Mouse (Mus musculus) hindbrain, postnatal 0 days (tissue): Measurements from ENCODE around the gene Apela. TPM values are rescaled to one million over a fixed set of nuclear protein-coding genes. Genes with fewer than 3 reads are reported as not detected.

ENCODE experiments used
- ATAC-seq: fragments of 200-750 bp; cut with Nextera tagmentation; 2 replicates; pipeline ENCODE4 v1.8.0; 2017; ENCODE audit warnings: mild to moderate bottlenecking, moderate TSS enrichment, moderate library complexity
- DNase-seq: peaks from one replicate; pipeline ENCODE4 v3.0.0-alpha.2; 2015; ENCODE audit warnings: low spot score
- H3K27ac ChIP-seq: fragments of 300-500 bp; sonication (generic); 2 replicates; pipeline ENCODE4 v1.5.1; 2014; ENCODE audit warnings: mild to moderate bottlenecking
- H3K27me3 ChIP-seq: fragments of 300-500 bp; sonication (generic); 2 replicates; pipeline ENCODE4 v1.6.1; 2014; ENCODE audit warnings: low read length, mixed read lengths; ENCODE audit not compliant: insufficient read depth
- H3K36me3 ChIP-seq: fragments of 300-500 bp; sonication (generic); 2 replicates; pipeline ENCODE4 v1.6.1; 2014; ENCODE audit warnings: low read length, mixed read lengths; ENCODE audit not compliant: insufficient read depth
- H3K4me1 ChIP-seq: fragments of 300-500 bp; sonication (generic); 2 replicates; pipeline ENCODE4 v1.6.1; 2014; ENCODE audit warnings: antibody characterized with exemption, low read length, mixed read lengths; ENCODE audit not compliant: insufficient read depth
- H3K4me2 ChIP-seq: fragments of 300-500 bp; sonication (generic); 2 replicates; pipeline ENCODE4 v1.6.1; 2014; ENCODE audit warnings: low read depth, mild to moderate bottlenecking, low read length, moderate library complexity, mixed read lengths
- H3K4me3 ChIP-seq: fragments of 300-500 bp; sonication (generic); 2 replicates; pipeline ENCODE4 v1.5.1; 2014; ENCODE audit warnings: low read length
- H3K9ac ChIP-seq: fragments of 300-500 bp; sonication (generic); replicated peaks from 2 replicates; pipeline ENCODE4 v1.6.1; 2014; ENCODE audit warnings: mild to moderate bottlenecking, low read length, moderate library complexity, mixed read lengths
- H3K9me3 ChIP-seq: fragments of 300-500 bp; sonication (generic); 2 replicates; pipeline ENCODE4 v1.6.1; 2016; ENCODE audit warnings: low read length, mixed read lengths
- CTCF ChIP-seq: IDR thresholded peaks from 2 replicates; pipeline ENCODE4 v1.5.1; 2016; ENCODE audit warnings: antibody characterized with exemption, control low read depth, low read depth
- WGBS: fragments of 180-500 bp; shearing (Covaris S2); extraction: QIAGEN DNeasy Blood & Tissue Kit; methylation state at CpG from one replicate; pipeline ENCODE4 v1.1.7; 2014; 5-methylcytosine and 5-hydroxymethylcytosine counted together
- polyA plus RNA-seq: library from polyadenylated mRNA; unstranded; fragments of >200 nt; fragmentation: Nextera tagmentation; extraction: Ambion mirVana; gene quantifications from 2 replicates; pipeline ENCODE4 v1.2.1, GENCODE M21; 2015
- total RNA-seq: library from RNA; depleted of rRNA; stranded (reverse); fragments of >200 nt; gene quantifications from 2 replicates; pipeline ENCODE4 v1.2.3, GENCODE M21; 2014

Apela gene
- total and polyA plus RNA-seq, 2 experiments from 2014 or later: 0.66 to 1.3 TPM

DNA sequence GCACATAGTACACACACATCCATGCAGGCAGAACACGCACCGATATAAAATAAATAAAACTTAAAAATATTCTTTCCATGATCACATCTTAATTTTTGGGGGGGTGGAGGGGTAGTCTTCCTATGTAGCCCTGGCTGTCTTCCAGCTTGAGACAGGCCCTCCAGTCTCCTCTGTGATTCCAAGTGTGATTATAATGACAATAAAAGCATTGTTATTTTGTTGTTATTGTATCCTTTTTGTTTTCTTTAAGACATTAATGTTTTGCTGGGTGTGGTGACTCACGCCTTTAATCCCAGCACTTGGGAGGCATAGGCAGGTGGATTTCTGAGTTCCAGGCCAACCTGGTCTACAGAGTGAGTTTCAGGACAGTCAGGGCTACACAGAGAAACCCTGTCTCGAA is 10.7 kb upstream of the Apela start:
- H3K36me3 ChIP-seq: no peaks in the 10 kb centered on the region
- no peak overlapping the region for H3K4me2 ChIP-seq
- no peaks in the 10 kb centered on the region for H3K27me3 ChIP-seq
- 0 out of 2 replicates have a peak, but pooled peaks cover 3% of the 10 kb centered on the region for H3K4me1 ChIP-seq
- 85% methylated on average over 4 of the region's 4 CpGs for WGBS
- no peak overlapping the region for H3K9ac ChIP-seq
- no peak overlapping the region for H3K27ac ChIP-seq
- ATAC-seq: no peak
- TF ChIP-seq CTCF: no peak
- no peaks in the 10 kb centered on the region for H3K9me3 ChIP-seq
- H3K4me3 ChIP-seq: no peak overlapping the region
- no peak for DNase-seq

DNA sequence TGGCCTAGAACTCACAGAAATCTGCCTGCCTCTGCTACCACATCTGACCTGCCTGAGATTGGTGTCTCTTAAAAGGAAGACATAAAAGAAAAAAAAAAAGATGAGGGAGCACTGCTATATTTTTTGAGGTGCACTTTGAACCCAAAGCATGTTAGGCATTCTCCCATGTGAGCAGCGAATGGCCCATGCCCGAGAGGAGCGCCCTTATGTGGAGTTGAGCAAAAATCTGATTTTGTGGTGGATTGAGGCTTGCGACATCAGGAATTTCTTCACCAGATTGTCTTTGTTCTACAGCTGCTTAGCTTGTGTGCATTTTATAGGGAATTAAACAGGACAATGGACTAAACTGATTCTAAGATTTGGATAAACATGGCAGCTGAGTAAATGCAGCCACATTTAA is 10.1 kb upstream of the Apela start:
- no peaks in the 10 kb centered on the region for H3K36me3 ChIP-seq
- H3K9me3 ChIP-seq: no peaks in the 10 kb centered on the region
- H3K4me2 ChIP-seq: no peak overlapping the region
- ATAC-seq: no peak
- 94% methylated on average over 4 of the region's 4 CpGs for WGBS
- H3K27ac ChIP-seq: no peak overlapping the region
- 0 out of 2 replicates have a peak, but pooled peaks cover 3% of the 10 kb centered on the region for H3K4me1 ChIP-seq
- H3K4me3 ChIP-seq: no peak overlapping the region
- no peak for DNase-seq
- no peak overlapping the region for H3K9ac ChIP-seq
- no peaks in the 10 kb centered on the region for H3K27me3 ChIP-seq
- no peak for TF ChIP-seq CTCF

DNA sequence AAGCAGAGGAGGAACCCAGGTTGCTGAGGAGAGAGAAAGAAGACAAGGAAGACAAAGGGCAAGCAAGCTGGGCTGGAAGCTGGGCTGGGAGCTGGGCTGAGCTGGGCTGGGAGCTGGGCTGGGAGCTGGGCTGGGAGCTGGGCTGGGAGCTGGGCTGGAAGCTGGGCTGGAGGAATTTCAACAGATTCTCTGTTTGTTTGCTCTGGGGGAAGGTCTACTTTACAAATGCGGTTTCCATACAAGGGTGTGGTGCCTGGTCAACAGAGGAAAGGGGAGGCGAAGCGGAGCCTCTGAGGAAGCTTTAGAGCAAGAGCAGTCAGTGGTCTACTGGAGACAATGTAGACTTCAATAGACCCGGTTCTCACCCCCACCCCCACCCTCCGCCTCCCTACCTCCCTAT is 9.4 kb upstream of the Apela start:
- Histone ChIP-seq H3K36me3 (no peaks in the 10 kb centered on the region), H3K9me3 (no peaks in the 10 kb centered on the region), H3K9ac (no peak overlapping the region), H3K4me3 (no peak overlapping the region), H3K27ac (no peak overlapping the region), H3K4me1 (0 out of 2 replicates have a peak, but pooled peaks cover 3% of the 10 kb centered on the region), H3K27me3 (no peaks in the 10 kb centered on the region), H3K4me2 (0 out of 2 replicates have a peak overlapping the region, but pooled peaks have one; percentile 19)
- ATAC-seq (no peak), DNase-seq (no peak)
- TF ChIP-seq CTCF: no peak
- 32% methylated on average over 5 of the region's 5 CpGs for WGBS

DNA sequence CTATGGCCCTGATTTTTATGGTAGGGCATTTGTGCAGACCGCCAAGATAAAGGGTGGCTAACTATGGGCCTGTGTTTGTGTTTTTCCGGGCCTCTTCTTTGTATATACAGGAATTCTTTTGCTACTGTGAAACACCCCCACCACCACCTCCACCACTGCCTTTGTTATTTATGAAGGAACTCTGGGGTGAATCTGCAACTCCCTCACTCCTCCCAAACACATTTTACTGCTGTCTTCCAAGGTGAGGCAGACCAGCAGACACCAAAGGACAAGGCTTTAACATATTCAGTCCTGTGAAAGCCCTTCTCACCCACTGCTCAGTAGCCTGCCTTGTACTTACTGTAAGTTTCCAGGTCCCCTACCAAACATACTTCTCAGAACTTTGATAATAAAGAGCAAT is 3.0 kb downstream of the Apela start:
- Histone ChIP-seq H3K9me3 (no peaks in the 10 kb centered on the region), H3K4me3 (no peak overlapping the region), H3K4me1 (no peaks in the 10 kb centered on the region; the same call in 1 of the 2 replicates), H3K27ac (no peak overlapping the region), H3K27me3 (no peaks in the 10 kb centered on the region), H3K9ac (no peak overlapping the region), H3K36me3 (no peaks in the 10 kb centered on the region), H3K4me2 (no peak overlapping the region)
- TF ChIP-seq CTCF: no peak
- ATAC-seq (no peak), DNase-seq (no peak)
- 53% methylated on average over 2 of the region's 2 CpGs for WGBS

DNA sequence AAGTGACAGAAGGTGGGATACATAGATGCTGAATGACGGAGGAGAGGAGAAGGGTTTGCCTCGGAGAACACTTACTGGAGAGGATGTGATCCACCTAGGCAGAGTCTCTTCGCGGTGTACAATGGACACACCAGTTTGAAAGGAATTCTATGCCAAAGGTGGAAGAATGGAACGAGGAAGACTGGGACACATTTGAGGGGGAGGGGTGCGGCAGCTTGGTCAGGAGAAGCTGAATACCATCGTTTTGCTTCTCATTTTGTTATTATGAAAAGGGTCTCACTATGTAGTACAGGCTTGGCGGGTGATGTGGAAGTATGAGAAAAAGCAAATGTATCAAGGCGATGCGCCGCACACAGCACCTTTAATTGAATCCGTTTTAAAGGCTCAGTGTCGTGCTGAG is 4.1 kb downstream of the Apela start:
- H3K36me3 ChIP-seq: no peaks in the 10 kb centered on the region
- no peak overlapping the region for H3K4me2 ChIP-seq
- ATAC-seq (no peak), DNase-seq (no peak)
- TF ChIP-seq CTCF: no peak
- no peak overlapping the region for H3K9ac ChIP-seq
- WGBS: 85% methylated on average over 13 of the region's 13 CpGs
- no peak overlapping the region for H3K4me3 ChIP-seq
- H3K27ac ChIP-seq: no peak overlapping the region
- no peaks in the 10 kb centered on the region; the same call in 1 of the 2 replicates for H3K4me1 ChIP-seq
- no peaks in the 10 kb centered on the region for H3K9me3 ChIP-seq
- H3K27me3 ChIP-seq: no peaks in the 10 kb centered on the region

DNA sequence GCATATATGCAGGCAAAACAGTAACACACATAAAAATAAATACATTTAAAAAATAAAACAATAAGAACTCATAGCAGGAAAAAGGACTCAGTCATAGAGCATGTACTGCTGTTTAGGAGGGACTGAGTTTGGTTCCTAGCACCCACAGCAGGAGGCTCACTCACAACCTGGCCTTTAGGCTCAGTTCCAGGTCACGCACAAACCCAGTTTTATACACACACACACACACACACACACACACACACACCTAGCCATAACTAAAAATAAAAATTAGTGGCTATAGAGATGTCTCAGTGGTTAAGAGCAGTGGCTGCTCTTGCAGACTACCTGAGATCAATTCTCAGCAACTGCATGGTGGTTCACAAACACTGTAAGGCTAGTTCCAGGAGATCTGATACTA is 5.0 kb downstream of the Apela start:
- WGBS: 100% methylated on average over 1 of the region's 1 CpGs
- Histone ChIP-seq H3K9ac (no peak overlapping the region), H3K27ac (no peak overlapping the region), H3K9me3 (no peaks in the 10 kb centered on the region), H3K36me3 (no peaks in the 10 kb centered on the region), H3K4me3 (no peak overlapping the region), H3K27me3 (no peaks in the 10 kb centered on the region), H3K4me2 (no peak overlapping the region), H3K4me1 (no peaks in the 10 kb centered on the region; the same call in 1 of the 2 replicates)
- no peak for DNase-seq
- no peak for ATAC-seq
- TF ChIP-seq CTCF: no peak

DNA sequence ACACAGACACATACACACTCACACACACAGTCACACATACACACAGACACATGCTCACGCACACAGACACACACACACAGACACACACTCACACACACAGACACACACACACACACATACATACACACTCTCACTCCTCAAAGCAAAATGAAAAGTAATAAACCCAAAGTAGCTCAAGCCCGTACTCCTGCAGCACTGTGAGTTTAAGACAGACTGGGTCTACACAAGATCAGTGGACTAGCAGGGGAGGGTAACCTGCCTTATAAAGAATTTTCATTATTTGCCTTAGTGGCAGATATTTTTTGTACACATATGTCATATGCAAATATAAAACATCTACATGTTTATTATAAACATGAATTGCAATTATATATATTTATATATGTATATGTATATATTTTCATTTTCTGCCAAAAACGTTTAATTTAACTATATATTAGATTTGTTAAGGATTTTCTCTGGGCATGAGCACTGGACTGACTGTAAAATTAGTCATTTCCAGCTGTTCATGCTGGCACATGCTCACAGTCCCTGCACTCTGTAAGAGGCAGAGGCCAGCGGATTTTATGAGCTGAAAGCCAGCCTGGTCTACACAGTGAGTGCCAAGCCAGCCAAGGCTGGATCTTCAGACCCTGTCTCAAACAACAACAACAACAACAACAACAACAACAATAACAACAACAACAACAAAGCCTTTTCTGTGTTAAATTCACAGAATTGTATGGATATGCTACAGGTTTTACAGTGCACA is 6.2 kb downstream of the Apela start:
- 80% methylated on average over 4 of the region's 4 CpGs for WGBS
- Histone ChIP-seq H3K36me3 (no peaks in the 10 kb centered on the region), H3K4me2 (no peak overlapping the region), H3K4me3 (no peak overlapping the region), H3K9me3 (no peaks in the 10 kb centered on the region), H3K27ac (no peak overlapping the region), H3K4me1 (no peaks in the 10 kb centered on the region; the same call in 1 of the 2 replicates), H3K27me3 (no peaks in the 10 kb centered on the region), H3K9ac (no peak overlapping the region)
- no peak for DNase-seq
- ATAC-seq: no peak
- no peak for TF ChIP-seq CTCF
